Mouse (Mus musculus): ENCODE data around the gene Fam208a. TPM values are rescaled to one million over a fixed set of nuclear protein-coding genes. Genes with fewer than 3 reads are reported as not detected.

The Fam208a gene
- polyA plus RNA-seq, 1 experiment from 2014 or later, result 19.1 TPM

GRCm38 (mm10) chr14:27430280-27430679, 1.6 kb downstream of the Fam208a start:
- no peak for ATAC-seq (ENCODE audit: low FRiP score, low TSS enrichment)
- H3K9ac ChIP-seq (replicated peaks; ENCODE audit: low read length), result no peak overlapping the region

GRCm38 (mm10) chr14:27432064-27432463, 3.4 kb downstream of the Fam208a start:
- Histone ChIP-seq H3K9me3 (ENCODE audit: control insufficient read depth, low read length) (0 out of 2 replicates have a peak, but pooled peaks cover 11% of the 10 kb centered on the region), H3K36me3 (ENCODE audit: control insufficient read depth, insufficient read depth, low read length) (peaks cover 17% of the 10 kb centered on the region; the same call in 1 of the 2 replicates), H3K9ac (replicated peaks; ENCODE audit: low read length) (no peak overlapping the region), H3K4me3 (replicated peaks; ENCODE audit: low read depth, low read length) (no peak overlapping the region), H3K27ac (replicated peaks; ENCODE audit: low read depth, low read length) (no peak overlapping the region), H3K27me3 (ENCODE audit: control insufficient read depth, insufficient read depth, low read length) (no peaks in the 10 kb centered on the region), H3K4me2 (ENCODE audit: low read length) (no peak overlapping the region), H3K4me1 (ENCODE audit: control insufficient read depth, insufficient read depth, low read length) (peaks cover 6% of the 10 kb centered on the region)
- over 99% methylated on average over 2 of the region's 2 CpGs for WGBS
- no peak for ATAC-seq (ENCODE audit: low FRiP score, low TSS enrichment)
- DNase-seq, result no peak

More at GRCm38 (mm10) chr14:27430280-27430679, 1.6 kb downstream of the Fam208a start:
- 96% methylated on average over 4 of the region's 4 CpGs for WGBS
- H3K4me3 ChIP-seq (replicated peaks; ENCODE audit: low read depth, low read length), result peak overlapping the region; percentile 12; the same call in 1 of the 2 replicates
- peaks cover 10% of the 10 kb centered on the region; the same call in 1 of the 2 replicates for H3K36me3 ChIP-seq (ENCODE audit: control insufficient read depth, insufficient read depth, low read length)
- H3K4me2 ChIP-seq (ENCODE audit: low read length), result peak overlapping the region; percentile 80
- H3K27ac ChIP-seq (replicated peaks; ENCODE audit: low read depth, low read length), result no peak overlapping the region
- H3K27me3 ChIP-seq (ENCODE audit: control insufficient read depth, insufficient read depth, low read length), result no peaks in the 10 kb centered on the region
- 0 out of 2 replicates have a peak, but pooled peaks cover 11% of the 10 kb centered on the region for H3K9me3 ChIP-seq (ENCODE audit: control insufficient read depth, low read length)
- DNase-seq, result no peak
- peaks cover 6% of the 10 kb centered on the region for H3K4me1 ChIP-seq (ENCODE audit: control insufficient read depth, insufficient read depth, low read length)

- ATAC-seq (ENCODE audit: low FRiP score, low TSS enrichment), result no peak
- no peak for DNase-seq
- Histone ChIP-seq H3K36me3 (ENCODE audit: control insufficient read depth, insufficient read depth, low read length) (peaks cover 22% of the 10 kb centered on the region; the same call in 1 of the 2 replicates), H3K27ac (replicated peaks; ENCODE audit: low read depth, low read length) (no peak overlapping the region), H3K9ac (replicated peaks; ENCODE audit: low read length) (no peak overlapping the region), H3K4me3 (replicated peaks; ENCODE audit: low read depth, low read length) (no peak overlapping the region), H3K9me3 (ENCODE audit: control insufficient read depth, low read length) (0 out of 2 replicates have a peak, but pooled peaks cover 3% of the 10 kb centered on the region), H3K4me1 (ENCODE audit: control insufficient read depth, insufficient read depth, low read length) (no peaks in the 10 kb centered on the region), H3K27me3 (ENCODE audit: control insufficient read depth, insufficient read depth, low read length) (no peaks in the 10 kb centered on the region), H3K4me2 (ENCODE audit: low read length) (no peak overlapping the region)
- 96% methylated on average over 1 of the region's 1 CpGs for WGBS
Measured at GRCm38 (mm10) chr14:27436116-27436515, 7.5 kb downstream of the Fam208a start.

- no peaks in the 10 kb centered on the region for H3K27me3 ChIP-seq (ENCODE audit: control insufficient read depth, insufficient read depth, low read length)
- 89% methylated on average over 3 of the region's 3 CpGs for WGBS
- H3K4me1 ChIP-seq (ENCODE audit: control insufficient read depth, insufficient read depth, low read length), result no peaks in the 10 kb centered on the region
- H3K27ac ChIP-seq (replicated peaks; ENCODE audit: low read depth, low read length), result no peak overlapping the region
- no peak overlapping the region for H3K4me3 ChIP-seq (replicated peaks; ENCODE audit: low read depth, low read length)
- no peak overlapping the region for H3K4me2 ChIP-seq (ENCODE audit: low read length)
- no peak for DNase-seq
- no peak overlapping the region for H3K9ac ChIP-seq (replicated peaks; ENCODE audit: low read length)
- ATAC-seq (ENCODE audit: low FRiP score, low TSS enrichment), result no peak
- H3K36me3 ChIP-seq (ENCODE audit: control insufficient read depth, insufficient read depth, low read length), result peaks cover 23% of the 10 kb centered on the region
- 0 out of 2 replicates have a peak, but pooled peaks cover 3% of the 10 kb centered on the region for H3K9me3 ChIP-seq (ENCODE audit: control insufficient read depth, low read length)
Measured at GRCm38 (mm10) chr14:27436826-27437225, 8.2 kb downstream of the Fam208a start.

GRCm38 (mm10) chr14:27440921-27441320, 12.3 kb downstream of the Fam208a start:
- H3K27me3 ChIP-seq (ENCODE audit: control insufficient read depth, insufficient read depth, low read length), result no peaks in the 10 kb centered on the region
- no peaks in the 10 kb centered on the region for H3K4me1 ChIP-seq (ENCODE audit: control insufficient read depth, insufficient read depth, low read length)
- no peak overlapping the region for H3K9ac ChIP-seq (replicated peaks; ENCODE audit: low read length)
- DNase-seq (peak; percentile 39), ATAC-seq (ENCODE audit: low FRiP score, low TSS enrichment) (no peak)
- H3K4me3 ChIP-seq (replicated peaks; ENCODE audit: low read depth, low read length), result no peak overlapping the region
- no peak overlapping the region for H3K27ac ChIP-seq (replicated peaks; ENCODE audit: low read depth, low read length)
- H3K9me3 ChIP-seq (ENCODE audit: control insufficient read depth, low read length), result no peaks in the 10 kb centered on the region
- H3K36me3 ChIP-seq (ENCODE audit: control insufficient read depth, insufficient read depth, low read length), result peaks cover 44% of the 10 kb centered on the region
- no peak overlapping the region for H3K4me2 ChIP-seq (ENCODE audit: low read length)

- no peak overlapping the region for H3K27ac ChIP-seq (replicated peaks; ENCODE audit: low read depth, low read length)
- no peak overlapping the region for H3K4me3 ChIP-seq (replicated peaks; ENCODE audit: low read depth, low read length)
- H3K36me3 ChIP-seq (ENCODE audit: control insufficient read depth, insufficient read depth, low read length), result peaks cover 66% of the 10 kb centered on the region
- no peak for ATAC-seq (ENCODE audit: low FRiP score, low TSS enrichment)
- 77% methylated on average over 2 of the region's 2 CpGs for WGBS
- H3K27me3 ChIP-seq (ENCODE audit: control insufficient read depth, insufficient read depth, low read length), result no peaks in the 10 kb centered on the region
- no peak overlapping the region for H3K9ac ChIP-seq (replicated peaks; ENCODE audit: low read length)
- no peak for DNase-seq
- no peak overlapping the region for H3K4me2 ChIP-seq (ENCODE audit: low read length)
- no peaks in the 10 kb centered on the region for H3K4me1 ChIP-seq (ENCODE audit: control insufficient read depth, insufficient read depth, low read length)
- no peaks in the 10 kb centered on the region for H3K9me3 ChIP-seq (ENCODE audit: control insufficient read depth, low read length)
Measured at GRCm38 (mm10) chr14:27444851-27445281, 16.2 kb downstream of the Fam208a start.

GRCm38 (mm10) chr14:27446963-27447362, 18.3 kb downstream of the Fam208a start:
- H3K4me1 ChIP-seq (ENCODE audit: control insufficient read depth, insufficient read depth, low read length), result no peaks in the 10 kb centered on the region
- WGBS, result 92% methylated on average over 4 of the region's 4 CpGs
- peaks cover 59% of the 10 kb centered on the region for H3K36me3 ChIP-seq (ENCODE audit: control insufficient read depth, insufficient read depth, low read length)
- H3K9ac ChIP-seq (replicated peaks; ENCODE audit: low read length), result no peak overlapping the region
- ATAC-seq (ENCODE audit: low FRiP score, low TSS enrichment) (no peak), DNase-seq (no peak)
- no peak overlapping the region for H3K4me3 ChIP-seq (replicated peaks; ENCODE audit: low read depth, low read length)
- no peaks in the 10 kb centered on the region for H3K9me3 ChIP-seq (ENCODE audit: control insufficient read depth, low read length)
- H3K27me3 ChIP-seq (ENCODE audit: control insufficient read depth, insufficient read depth, low read length), result no peaks in the 10 kb centered on the region
- no peak overlapping the region for H3K27ac ChIP-seq (replicated peaks; ENCODE audit: low read depth, low read length)
- no peak overlapping the region for H3K4me2 ChIP-seq (ENCODE audit: low read length)

GRCm38 (mm10) chr14:27491399-27491798, 62.8 kb downstream of the Fam208a start:
- Histone ChIP-seq H3K36me3 (ENCODE audit: control insufficient read depth, insufficient read depth, low read length) (peaks cover 82% of the 10 kb centered on the region), H3K27ac (replicated peaks; ENCODE audit: low read depth, low read length) (no peak overlapping the region), H3K4me2 (ENCODE audit: low read length) (no peak overlapping the region), H3K4me3 (replicated peaks; ENCODE audit: low read depth, low read length) (no peak overlapping the region), H3K9ac (replicated peaks; ENCODE audit: low read length) (no peak overlapping the region), H3K27me3 (ENCODE audit: control insufficient read depth, insufficient read depth, low read length) (no peaks in the 10 kb centered on the region), H3K4me1 (ENCODE audit: control insufficient read depth, insufficient read depth, low read length) (no peaks in the 10 kb centered on the region), H3K9me3 (ENCODE audit: control insufficient read depth, low read length) (no peaks in the 10 kb centered on the region)
- no peak for ATAC-seq (ENCODE audit: low FRiP score, low TSS enrichment)
- WGBS, result 95% methylated on average over 5 of the region's 5 CpGs
- no peak for DNase-seq

GRCm38 (mm10) chr14:27493516-27493915, 64.9 kb downstream of the Fam208a start:
- ATAC-seq (ENCODE audit: low FRiP score, low TSS enrichment) (no peak), DNase-seq (no peak)
- H3K9ac ChIP-seq (replicated peaks; ENCODE audit: low read length), result no peak overlapping the region
- no peak overlapping the region for H3K4me3 ChIP-seq (replicated peaks; ENCODE audit: low read depth, low read length)
- H3K9me3 ChIP-seq (ENCODE audit: control insufficient read depth, low read length), result no peaks in the 10 kb centered on the region
- H3K4me1 ChIP-seq (ENCODE audit: control insufficient read depth, insufficient read depth, low read length), result no peaks in the 10 kb centered on the region
- 94% methylated on average over 4 of the region's 4 CpGs for WGBS
- H3K27ac ChIP-seq (replicated peaks; ENCODE audit: low read depth, low read length), result no peak overlapping the region
- H3K4me2 ChIP-seq (ENCODE audit: low read length), result no peak overlapping the region
- no peaks in the 10 kb centered on the region for H3K27me3 ChIP-seq (ENCODE audit: control insufficient read depth, insufficient read depth, low read length)
- peaks cover 81% of the 10 kb centered on the region for H3K36me3 ChIP-seq (ENCODE audit: control insufficient read depth, insufficient read depth, low read length)

Measured in midbrain, embryonic 14.5 days (tissue).